Mouse (Mus musculus) heart, embryonic 16.5 days (tissue): Measurements from ENCODE around the gene Egflam. TPM values are rescaled to one million over a fixed set of nuclear protein-coding genes. Genes with fewer than 3 reads are reported as not detected.

Experiments
- ATAC-seq: fragments of 200-750 bp; cut with Nextera tagmentation; replicated peaks from 2 replicates; pipeline ENCODE4 v1.8.0; 2017; ENCODE audit warnings: moderate number of reproducible peaks; ENCODE audit not compliant: insufficient read depth, low FRiP score; ENCODE audit errors: extremely low read depth
- H3K27ac ChIP-seq: fragments of 300-500 bp; sonication (generic); 2 replicates; pipeline ENCODE4 v1.5.1; 2014; ENCODE audit warnings: mild to moderate bottlenecking, low read length, control low read depth, moderate library complexity
- H3K27me3 ChIP-seq: fragments of 300-500 bp; sonication (generic); 2 replicates; pipeline ENCODE4 v1.6.1; 2014; ENCODE audit warnings: low read length, mixed read lengths; ENCODE audit not compliant: control insufficient read depth, insufficient read depth
- H3K36me3 ChIP-seq: fragments of 300-500 bp; sonication (generic); 2 replicates; pipeline ENCODE4 v1.6.1; 2014; ENCODE audit not compliant: control insufficient read depth, insufficient read depth
- H3K4me1 ChIP-seq: fragments of 300-500 bp; sonication (generic); 2 replicates; pipeline ENCODE4 v1.6.1; 2014; ENCODE audit warnings: low read length, mixed read lengths; ENCODE audit not compliant: control insufficient read depth, insufficient read depth
- H3K4me2 ChIP-seq: fragments of 300-500 bp; sonication (generic); 2 replicates; pipeline ENCODE4 v1.6.1; 2014; ENCODE audit warnings: low read depth, mild to moderate bottlenecking, control low read depth, low read length
- H3K4me3 ChIP-seq: fragments of 300-500 bp; sonication (generic); 2 replicates; pipeline ENCODE4 v1.5.1; 2014; ENCODE audit warnings: mild to moderate bottlenecking, control low read depth, low read length
- H3K9ac ChIP-seq: fragments of 300-500 bp; sonication (generic); 2 replicates; pipeline ENCODE4 v1.6.1; 2014; ENCODE audit warnings: low read length, control low read depth
- H3K9me3 ChIP-seq: fragments of 300-500 bp; sonication (generic); replicated peaks from 2 replicates; pipeline ENCODE4 v1.6.1; 2016; ENCODE audit warnings: low read length; ENCODE audit not compliant: control insufficient read depth
- WGBS: fragments of 180-500 bp; shearing (Covaris S2); extraction: QIAGEN DNeasy Blood & Tissue Kit; methylation state at CpG from one replicate; pipeline ENCODE4 v1.1.7; 2014; 5-methylcytosine and 5-hydroxymethylcytosine counted together
- polyA plus RNA-seq: library from polyadenylated mRNA; unstranded; fragments of >200 nt; fragmentation: Nextera tagmentation; extraction: Ambion mirVana; gene quantifications from 2 replicates; pipeline ENCODE4 v1.2.1, GENCODE M21; 2015

Gene Egflam
- polyA plus RNA-seq, 1 experiment from 2014 or later, result 12.4 TPM

GRCm38 (mm10) chr15:7383349-7383748, 14.8 kb downstream of the Egflam start:
- Histone ChIP-seq H3K9me3 (no peaks in the 10 kb centered on the region), H3K27me3 (no peaks in the 10 kb centered on the region), H3K9ac (no peak overlapping the region), H3K4me1 (no peaks in the 10 kb centered on the region), H3K4me2 (no peak overlapping the region), H3K36me3 (no peaks in the 10 kb centered on the region), H3K4me3 (no peak overlapping the region), H3K27ac (no peak overlapping the region)
- WGBS, result 75% methylated on average over 4 of the region's 4 CpGs
- ATAC-seq, result no peak

DNA sequence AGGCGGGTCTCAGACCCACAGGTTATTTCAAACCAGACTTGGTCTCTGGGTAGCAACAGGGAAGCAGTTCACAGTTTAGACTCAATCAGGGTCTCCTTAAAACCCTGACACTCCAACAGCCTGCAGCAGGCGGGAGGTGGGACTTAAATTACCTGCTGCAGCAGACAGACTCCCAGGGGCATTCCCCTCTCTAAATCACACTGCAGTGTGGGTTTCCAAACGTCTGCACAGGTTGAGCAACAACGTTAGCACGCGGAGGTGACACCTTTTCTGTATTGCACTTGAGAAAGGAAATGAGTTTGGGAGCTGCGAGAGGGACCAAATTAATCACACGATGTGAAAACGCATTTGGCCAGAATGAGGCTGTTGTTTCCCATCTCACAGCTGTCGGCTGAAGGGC, 15.7 kb downstream of the Egflam start:
- WGBS, result 54% methylated on average over 10 of the region's 10 CpGs
- Histone ChIP-seq H3K27me3 (no peaks in the 10 kb centered on the region), H3K4me3 (no peak overlapping the region), H3K9ac (no peak overlapping the region), H3K4me1 (no peaks in the 10 kb centered on the region), H3K36me3 (no peaks in the 10 kb centered on the region), H3K9me3 (no peaks in the 10 kb centered on the region), H3K4me2 (no peak overlapping the region), H3K27ac (no peak overlapping the region)
- no peak for ATAC-seq

DNA sequence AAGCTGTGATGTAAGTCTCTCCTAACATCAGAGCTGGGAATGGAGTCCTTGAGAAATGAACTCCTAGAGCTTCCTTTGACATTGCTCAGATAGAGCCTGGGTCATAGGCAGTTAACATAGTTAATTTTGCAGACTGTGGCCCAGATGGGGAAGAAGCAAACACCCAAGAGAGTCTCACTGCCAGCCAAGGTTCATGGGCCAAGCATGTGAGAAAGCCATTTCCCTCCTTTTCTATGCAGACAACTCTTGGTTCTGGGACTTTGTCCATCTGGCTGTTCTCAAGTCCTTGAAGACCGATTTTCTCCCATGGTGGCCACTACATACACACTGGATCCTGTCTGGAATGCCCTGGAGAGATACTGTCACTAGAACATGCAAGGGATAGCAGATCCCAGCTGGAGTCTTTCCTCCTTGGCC, 45.6 kb downstream of the Egflam start:
- Histone ChIP-seq H3K36me3 (no peaks in the 10 kb centered on the region), H3K27ac (no peak overlapping the region), H3K27me3 (no peaks in the 10 kb centered on the region), H3K4me1 (no peaks in the 10 kb centered on the region), H3K4me3 (no peak overlapping the region), H3K4me2 (no peak overlapping the region), H3K9me3 (no peaks in the 10 kb centered on the region), H3K9ac (no peak overlapping the region)
- 45% methylated on average over 1 of the region's 1 CpGs for WGBS
- ATAC-seq, result peak; percentile 41

- WGBS, result 61% methylated on average over 5 of the region's 5 CpGs
- Histone ChIP-seq H3K27ac (no peak overlapping the region), H3K36me3 (no peaks in the 10 kb centered on the region), H3K4me1 (no peaks in the 10 kb centered on the region), H3K4me3 (no peak overlapping the region), H3K9me3 (no peaks in the 10 kb centered on the region), H3K9ac (no peak overlapping the region), H3K4me2 (no peak overlapping the region), H3K27me3 (no peaks in the 10 kb centered on the region)
- ATAC-seq, result no peak
Observed at GRCm38 (mm10) chr15:7340703-7341309, 57.4 kb downstream of the Egflam start.

GRCm38 (mm10) chr15:7334517-7335298, 63.5 kb downstream of the Egflam start:
- H3K27me3 ChIP-seq, result no peaks in the 10 kb centered on the region
- 71% methylated on average over 11 of the region's 11 CpGs for WGBS
- no peaks in the 10 kb centered on the region for H3K4me1 ChIP-seq
- H3K4me3 ChIP-seq, result no peak overlapping the region
- no peak overlapping the region for H3K9ac ChIP-seq
- no peak for ATAC-seq
- no peaks in the 10 kb centered on the region for H3K36me3 ChIP-seq
- no peaks in the 10 kb centered on the region for H3K9me3 ChIP-seq
- H3K27ac ChIP-seq, result no peak overlapping the region
- H3K4me2 ChIP-seq, result no peak overlapping the region

- H3K4me1 ChIP-seq, result no peaks in the 10 kb centered on the region
- no peak overlapping the region for H3K4me3 ChIP-seq
- no peaks in the 10 kb centered on the region for H3K27me3 ChIP-seq
- no peaks in the 10 kb centered on the region for H3K36me3 ChIP-seq
- no peak overlapping the region for H3K4me2 ChIP-seq
- 84% methylated on average over 1 of the region's 1 CpGs for WGBS
- H3K9ac ChIP-seq, result no peak overlapping the region
- no peak for ATAC-seq
- no peaks in the 10 kb centered on the region for H3K9me3 ChIP-seq
- no peak overlapping the region for H3K27ac ChIP-seq
Observed at GRCm38 (mm10) chr15:7332875-7333274, 65.3 kb downstream of the Egflam start.

DNA sequence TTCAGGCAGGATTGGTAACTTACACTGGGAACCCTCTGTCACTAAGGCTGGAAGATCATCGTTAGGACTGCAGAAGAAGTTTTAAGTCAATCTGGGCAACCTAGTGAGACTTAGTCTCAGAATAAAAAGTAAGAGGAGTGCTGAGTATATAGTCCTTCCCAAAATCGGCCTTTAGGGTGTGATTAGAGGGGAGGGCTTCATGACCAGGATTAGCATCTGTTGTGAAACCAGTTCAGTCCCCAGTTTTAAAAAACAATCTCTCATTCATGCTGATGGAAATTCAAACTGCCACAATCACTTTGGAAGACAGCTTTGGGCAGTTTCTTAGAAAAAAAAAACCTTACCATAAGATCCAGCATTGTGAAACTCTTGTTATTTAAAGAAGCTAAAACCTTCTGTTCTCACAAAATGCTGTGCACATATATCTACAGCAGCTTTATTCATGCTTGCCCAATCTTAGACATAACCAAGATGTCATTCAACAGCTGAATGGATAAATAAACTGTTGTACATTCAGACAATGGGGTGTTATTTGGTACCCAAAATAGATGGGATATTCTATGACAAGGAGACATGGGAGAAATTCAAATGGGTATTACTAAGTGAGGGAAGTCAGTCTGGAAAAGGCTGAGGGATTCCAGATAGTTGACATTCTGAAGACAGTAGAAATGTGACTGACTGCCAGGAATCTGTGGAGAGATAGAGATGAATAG, 75.4 kb downstream of the Egflam start:
- ATAC-seq, result no peak
- Histone ChIP-seq H3K4me1 (no peaks in the 10 kb centered on the region), H3K27ac (no peak overlapping the region)

GRCm38 (mm10) chr15:7320901-7321300, 77.3 kb downstream of the Egflam start:
- ATAC-seq, result no peak

More for the DNA sequence above, 75.4 kb downstream of the Egflam start:
- Histone ChIP-seq H3K36me3 (no peaks in the 10 kb centered on the region), H3K4me3 (no peak overlapping the region), H3K4me2 (no peak overlapping the region), H3K9me3 (no peaks in the 10 kb centered on the region), H3K9ac (no peak overlapping the region), H3K27me3 (no peaks in the 10 kb centered on the region)
- WGBS, result 78% methylated on average over 2 of the region's 2 CpGs

DNA sequence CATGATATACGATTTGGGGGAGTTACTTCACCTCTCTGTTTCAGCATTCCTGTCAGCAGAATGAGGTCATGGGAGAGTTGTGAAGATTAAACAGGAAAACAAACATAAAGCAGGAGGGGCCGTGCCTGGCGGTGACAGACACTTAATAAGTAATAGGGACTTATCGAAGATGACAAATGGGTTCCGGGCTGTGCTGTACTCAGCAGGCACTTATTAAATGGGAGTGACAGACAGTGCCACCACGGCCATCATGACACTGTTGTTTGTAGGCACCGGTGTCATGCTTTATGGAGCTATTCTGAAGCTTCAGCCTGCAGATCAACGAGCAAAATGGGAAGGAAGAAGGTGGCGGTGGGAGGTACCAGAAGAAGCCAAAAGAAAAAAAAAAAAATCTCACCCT, 82.7 kb downstream of the Egflam start:
- Histone ChIP-seq H3K27ac (no peak overlapping the region), H3K9ac (no peak overlapping the region), H3K36me3 (no peaks in the 10 kb centered on the region), H3K9me3 (no peaks in the 10 kb centered on the region), H3K4me3 (no peak overlapping the region), H3K4me1 (no peaks in the 10 kb centered on the region), H3K4me2 (no peak overlapping the region), H3K27me3 (no peaks in the 10 kb centered on the region)
- WGBS, result 65% methylated on average over 9 of the region's 9 CpGs
- ATAC-seq, result no peak

More at GRCm38 (mm10) chr15:7320901-7321300, 77.3 kb downstream of the Egflam start:
- Histone ChIP-seq H3K27ac (no peak overlapping the region), H3K4me1 (no peaks in the 10 kb centered on the region), H3K4me2 (no peak overlapping the region), H3K36me3 (no peaks in the 10 kb centered on the region), H3K9me3 (no peaks in the 10 kb centered on the region), H3K4me3 (no peak overlapping the region), H3K27me3 (no peaks in the 10 kb centered on the region), H3K9ac (no peak overlapping the region)
- whole genome bisulfite sequencing, result 72% methylated on average over 4 of the region's 4 CpGs
